Mouse (Mus musculus): ENCODE results near the gene Cacna1b. TPM values are rescaled to one million over a fixed set of nuclear protein-coding genes. Genes with fewer than 3 reads are reported as not detected.

Cacna1b gene
- total RNA-seq, 1 experiment = 2.4 TPM

- Histone ChIP-seq H3K4me1 (ENCODE audit: control insufficient read depth in 2 of 2, insufficient read depth in 2 of 2, low read length in 2 of 2, poor library complexity in 1 of 2) (no peaks in the 10 kb centered on the region), H3K9me3 (ENCODE audit: control insufficient read depth, insufficient read depth, low read depth, low read length) (no peaks in the 10 kb centered on the region), H3K27ac (ENCODE audit: insufficient read depth, low read depth, low read length, poor library complexity, severe bottlenecking) (no peak overlapping the region), H3K9ac (ENCODE audit: insufficient read depth, low read depth, low read length, poor library complexity, severe bottlenecking) (no peak overlapping the region), H3K36me3 (ENCODE audit: control insufficient read depth, insufficient read depth, low read length, poor library complexity, severe bottlenecking) (no peaks in the 10 kb centered on the region), H3K4me3 (ENCODE audit: insufficient read depth in 1 of 2, low read depth in 1 of 2, low read length in 2 of 2, poor library complexity in 1 of 2, severe bottlenecking in 1 of 2) (no peak overlapping the region)
- TF ChIP-seq MAFK (IDR thresholded peaks at IDR 0.05; ENCODE audit: insufficient read depth, low read depth, low read length) = no peak
- TF ChIP-seq ZC3H11A (IDR thresholded peaks at IDR 0.05; ENCODE audit: borderline replicate concordance, low read depth, low read length) = no peak
- TF ChIP-seq CHD2 (IDR thresholded peaks at IDR 0.05; ENCODE audit: low read depth, low read length) = no peak
- TF ChIP-seq ZNF384 (IDR thresholded peaks at IDR 0.05; ENCODE audit: low read depth, low read length) = no peak
- no peak for TF ChIP-seq HCFC1 (IDR thresholded peaks at IDR 0.05; ENCODE audit: borderline replicate concordance, insufficient read depth, low read length)
- DNase-seq (ENCODE audit: low read depth, low spot score) = no peak
- in situ Hi-C loops (cut with MboI; ENCODE audit: low sequenced_read_pairs in 2 of 2, unreplicated experiment in 2 of 2) = no loop called here
Measured at GRCm38 (mm10) chr2:24553962-24554361, 209.0 kb downstream of the Cacna1b start.

Other genes starting within 250 kb of the Cacna1b start
- 55.1 and 64.1 TPM in 2 replicates for gene Ehmt1, start 156.5 kb upstream of the Cacna1b start, total RNA-seq (2012; rRNA removed)
- 14.4 and 23.8 TPM in 2 replicates for gene Arrdc1, start 172.1 kb upstream of the Cacna1b start, total RNA-seq (2012; rRNA removed)
- 47.8 and 50.2 TPM in 2 replicates for gene Zmynd19, start 186.6 kb upstream of the Cacna1b start, total RNA-seq (2012; rRNA removed)
- gene Dph7, start 199.2 kb upstream of the Cacna1b start, total RNA-seq (2012; rRNA removed) = 23.7 and 30.2 TPM in 2 replicates
- gene Mrpl41, start 211.9 kb upstream of the Cacna1b start, total RNA-seq (2012; rRNA removed) = 29.2 and 38.3 TPM in 2 replicates
- gene Pnpla7, start 212.9 kb upstream of the Cacna1b start, total RNA-seq (2012; rRNA removed) = 20.2 and 29.6 TPM in 2 replicates

Measured in ES-E14 (cell line).